Mouse (Mus musculus): Measurements from ENCODE around the gene Gm3269.
"Not testable (repeated sequence)": the region's sequence is repeated elsewhere in the genome, so short reads cannot be mapped to it uniquely, and the experiment has no call there.

The Gm3269 gene

DNA sequence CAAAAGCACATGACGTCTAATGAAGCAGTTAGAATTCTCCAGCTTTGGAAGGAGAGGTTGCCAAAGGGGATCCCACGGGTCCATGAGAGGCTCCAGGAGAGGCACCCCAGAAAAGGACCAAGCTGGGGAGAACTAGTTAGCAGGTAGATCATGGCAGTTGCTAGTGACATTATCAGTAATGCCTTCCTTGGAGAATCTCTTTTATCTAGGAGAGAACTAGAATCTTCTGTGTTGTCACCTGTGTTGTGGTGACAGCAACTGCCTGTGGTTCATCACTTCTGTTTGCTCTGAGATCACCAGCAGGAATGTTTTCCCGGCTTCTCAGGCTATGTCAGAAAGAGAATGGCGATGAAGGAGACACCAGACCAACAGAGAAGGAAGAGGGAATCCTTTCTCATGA lies at the start of gene Gm3269:
Gm3269 (plus strand) TSS at position 301 of the 400 bp plus-strand sequence.
- not testable (repeated sequence) for DNase-seq

DNA sequence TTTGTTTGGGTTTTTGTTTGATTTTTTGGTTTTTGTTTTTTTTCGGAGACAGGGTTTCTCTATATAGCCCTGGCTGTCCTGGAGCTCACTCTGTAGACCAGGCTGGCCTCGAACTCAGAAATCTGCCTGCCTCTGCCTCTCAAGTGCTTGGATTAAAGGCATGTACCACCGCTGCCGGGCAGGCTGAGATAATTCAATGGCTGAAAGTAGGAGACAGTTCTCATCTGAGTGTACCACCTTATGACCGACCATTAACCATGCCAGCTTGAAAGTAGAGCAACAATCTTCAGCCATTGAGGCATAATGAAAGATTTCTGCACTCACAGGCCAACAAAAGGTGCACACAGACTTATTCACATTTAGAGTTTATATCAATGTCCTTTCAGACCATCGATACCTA lies 31.5 kb upstream of the Gm3269 start:
- peak in 1 of 2 experiments; percentile 5 for DNase-seq

DNA sequence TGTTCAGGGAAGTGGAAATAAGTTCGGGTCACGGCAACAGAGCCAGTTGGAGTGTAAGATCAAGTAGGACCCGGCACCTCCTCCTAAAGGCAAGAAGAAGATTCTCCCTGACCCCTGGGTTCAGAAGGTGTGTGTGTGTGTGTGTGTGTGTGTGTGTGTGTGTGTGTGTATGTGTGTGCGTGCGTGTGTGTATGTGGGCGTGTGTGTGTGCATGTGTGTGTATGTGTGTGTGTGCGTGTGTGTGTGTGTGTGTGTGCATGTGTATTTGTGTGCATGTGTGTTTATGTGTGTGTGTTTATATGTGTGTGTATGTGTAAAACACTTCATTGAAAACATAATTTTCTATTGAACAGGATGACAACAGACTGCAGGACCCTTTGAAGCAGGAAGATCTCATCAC lies 16.0 kb upstream of the Gm3269 start:
- not testable (repeated sequence) for DNase-seq

DNA sequence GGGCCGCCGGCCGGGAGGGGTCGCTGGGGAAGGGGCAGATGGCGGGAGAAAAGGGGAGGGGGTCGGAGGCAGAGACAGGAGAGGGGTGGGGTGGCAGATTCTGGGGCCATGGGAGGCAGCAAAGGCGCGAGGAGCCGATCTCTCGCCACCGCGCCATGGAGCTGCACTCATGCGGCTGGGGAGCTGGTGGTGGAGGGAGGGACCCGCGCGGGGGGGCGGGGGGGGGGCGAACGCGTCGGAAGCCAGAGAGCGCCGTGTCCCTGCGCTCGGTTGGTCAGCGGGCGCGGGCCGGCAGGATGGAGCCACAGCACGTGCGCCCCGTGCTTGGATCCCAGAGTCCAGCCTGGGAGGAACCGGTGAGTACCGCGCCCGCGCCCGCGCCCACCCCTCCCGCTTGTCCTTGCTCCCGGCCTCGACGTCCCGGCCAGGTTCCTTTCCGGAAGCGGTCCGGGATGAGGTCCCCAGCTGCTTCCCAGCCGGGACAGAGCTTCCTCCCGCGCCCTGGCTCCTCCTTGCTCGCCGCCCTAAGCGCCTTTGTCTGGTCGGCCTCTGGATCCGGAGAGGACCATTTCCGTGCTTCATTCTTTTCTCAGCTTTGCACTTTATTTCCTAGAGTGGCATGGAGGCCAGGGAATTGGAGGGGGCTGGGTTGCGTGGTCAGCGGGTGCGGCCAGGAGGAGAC lies 17.5 kb downstream of the Gm3269 start, which contains the start of gene Gm3264:
Gm3264 (plus strand) TSS at position 278 of the 682 bp plus-strand sequence.
- DNase-seq, result not testable (repeated sequence)

DNA sequence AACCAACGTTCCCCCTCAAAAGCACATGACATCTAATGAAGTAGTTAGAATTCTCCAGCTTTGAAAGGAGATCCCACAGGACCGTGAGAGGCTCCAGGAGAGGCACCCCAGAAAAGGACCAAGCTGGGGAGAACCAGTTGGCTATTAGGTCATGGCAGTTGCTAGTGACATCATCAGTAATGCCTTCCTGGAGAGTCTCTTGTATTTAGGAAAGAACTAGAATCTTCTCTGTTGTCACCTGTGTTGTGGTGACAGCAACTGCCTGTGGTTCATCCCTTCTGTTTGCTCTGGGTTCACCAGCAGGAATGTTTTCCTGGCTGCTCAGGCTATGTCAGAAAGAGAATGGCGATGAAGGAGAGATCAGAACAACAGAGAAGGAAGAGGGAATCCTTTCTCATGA lies 54.2 kb downstream of the Gm3269 start, which contains the start of gene Gm3278:
Gm3278 (plus strand) TSS at position 301 of the 400 bp plus-strand sequence.
- not testable (repeated sequence) for DNase-seq

All from thymus, postnatal 36 days (tissue).